Mouse (Mus musculus) layer of hippocampus, adult 8-10 months (tissue): ENCODE measurements around the gene Rnf41. TPM values are rescaled to one million over a fixed set of nuclear protein-coding genes. Genes with fewer than 3 reads are reported as not detected.

ENCODE experiments used
- DNase-seq, 2 experiments: peaks; one replicate each; pipeline ENCODE4 v3.0.0; 2022; ENCODE audit warnings: low spot score in 2 of 2
- microRNA-seq, 2 experiments: library from miRNA; unstranded; fragments of <30 nt; microRNA quantifications; one replicate each; pipeline ENCODE4 v1.2.0; 2022
- total RNA-seq, 4 experiments: library from RNA; stranded (reverse); gene quantifications; 2 replicates each; pipeline ENCODE4 v1.2.4; 2022

Gene Rnf41
- total RNA-seq, 4 experiments from 2014 or later = 71.7 to 79.9 (median 75.7) TPM

DNA sequence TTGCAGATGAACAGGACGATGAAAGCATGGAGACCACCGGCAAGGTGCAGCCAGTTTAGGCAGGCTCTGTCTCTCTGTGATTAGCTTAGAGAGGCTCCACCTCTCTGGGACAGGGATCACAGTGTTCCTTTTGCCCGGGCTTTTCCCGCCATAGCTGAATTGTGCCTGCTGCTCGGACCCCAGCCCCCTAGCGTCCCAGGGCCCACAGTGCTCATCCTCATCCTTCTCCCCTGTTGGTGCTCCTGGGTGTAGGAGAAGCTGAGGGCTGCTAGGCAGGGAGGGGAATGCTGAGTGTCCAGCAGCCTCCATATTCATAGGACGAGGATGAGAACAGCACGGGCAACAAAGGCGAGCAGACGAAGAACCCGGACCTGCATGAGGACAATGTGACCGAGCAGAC, 62.9 kb downstream of the Rnf41 start:
- no peak for DNase-seq

DNA sequence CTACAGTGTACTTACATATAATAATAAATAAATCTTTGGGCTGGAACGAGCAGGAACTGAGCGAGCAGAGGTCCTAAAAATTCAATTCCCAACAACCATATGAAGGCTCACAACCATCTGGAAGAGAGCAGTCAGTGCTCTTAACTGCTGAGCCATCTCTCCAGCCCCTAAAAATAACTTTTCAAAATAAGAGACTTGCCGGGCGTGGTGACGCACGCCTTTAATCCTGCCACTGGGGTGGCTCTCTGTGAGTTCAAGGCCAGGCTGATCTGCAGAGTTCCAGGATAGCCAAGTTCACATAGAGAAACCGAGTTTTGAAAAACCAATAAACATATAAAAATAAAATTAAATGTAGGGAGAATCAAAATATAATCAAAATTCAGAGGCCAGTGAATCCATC, 74.9 kb downstream of the Rnf41 start:
- no peak for DNase-seq

DNA sequence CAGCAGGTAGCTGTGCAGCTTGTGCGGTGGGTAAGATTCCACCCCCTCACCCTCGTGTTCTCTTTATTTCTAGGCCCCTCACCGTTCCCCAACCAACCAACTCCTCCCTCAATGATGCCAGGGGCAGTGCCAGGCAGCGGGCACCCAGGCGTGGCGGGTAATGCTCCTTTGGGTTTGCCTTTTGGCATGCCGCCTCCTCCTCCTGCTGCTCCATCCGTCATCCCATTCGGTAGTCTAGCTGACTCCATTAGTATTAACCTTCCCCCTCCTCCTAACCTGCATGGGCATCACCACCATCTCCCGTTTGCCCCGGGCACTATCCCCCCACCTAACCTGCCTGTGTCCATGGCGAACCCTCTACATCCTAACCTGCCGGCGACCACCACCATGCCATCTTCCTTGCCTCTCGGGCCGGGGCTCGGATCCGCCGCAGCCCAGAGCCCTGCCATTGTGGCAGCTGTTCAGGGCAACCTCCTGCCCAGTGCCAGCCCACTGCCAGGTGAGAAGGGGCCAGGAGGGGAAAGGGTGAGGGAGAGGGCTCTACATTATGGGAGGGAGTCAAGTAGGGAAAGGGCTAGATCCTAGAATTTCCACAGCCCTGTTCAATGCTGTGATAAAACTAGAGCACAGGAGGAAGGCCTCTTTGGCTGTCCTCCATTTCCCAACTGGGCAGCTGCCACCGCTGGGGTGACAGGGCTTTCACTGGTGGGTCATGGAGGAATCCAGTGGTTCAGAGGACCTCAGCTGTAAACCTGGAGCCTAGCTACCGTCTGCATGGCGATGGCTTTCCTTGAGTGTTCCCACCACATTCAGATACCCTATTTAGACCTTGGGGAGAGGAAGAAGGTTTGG, 76.6 kb downstream of the Rnf41 start:
- no peak for DNase-seq

DNA sequence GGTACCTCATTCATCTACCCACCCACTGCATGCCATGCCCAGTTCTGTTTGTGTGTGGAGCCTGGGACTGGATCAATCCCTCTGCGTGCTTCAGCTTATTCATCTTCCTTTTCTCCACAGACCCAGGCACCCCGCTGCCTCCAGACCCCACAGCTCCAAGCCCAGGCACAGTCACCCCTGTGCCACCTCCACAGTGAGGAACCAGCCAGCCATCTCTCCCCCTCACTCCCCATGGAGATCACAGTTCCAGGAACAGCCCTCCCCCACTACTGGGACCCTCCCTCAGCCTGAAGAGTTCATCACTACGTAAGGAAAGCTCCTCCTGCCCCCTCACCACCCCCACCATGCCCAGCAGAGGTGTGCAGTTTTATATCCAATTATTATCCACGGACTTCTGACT, 77.3 kb downstream of the Rnf41 start:
- DNase-seq = no peak

DNA sequence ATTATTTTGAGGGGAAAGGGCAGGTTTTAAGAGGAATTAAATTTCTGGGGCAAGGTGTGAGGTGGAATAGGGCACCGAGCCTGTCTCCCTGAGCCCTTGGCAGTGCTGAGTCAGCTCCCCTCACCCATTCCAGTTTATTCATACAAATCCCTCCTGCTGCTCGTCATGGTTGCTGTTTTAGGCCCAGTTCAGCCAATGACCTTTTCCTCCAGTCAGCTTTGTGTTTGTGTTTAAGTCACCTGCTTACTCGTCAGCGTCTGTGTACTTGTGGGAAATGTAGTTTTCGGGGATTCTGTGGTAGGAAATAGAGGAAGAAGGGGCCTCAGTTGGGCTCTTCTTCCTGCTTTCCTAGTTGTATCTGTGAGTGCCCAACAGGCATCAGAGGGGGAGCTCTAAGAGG, 77.9 kb downstream of the Rnf41 start:
- DNase-seq = no peak

DNA sequence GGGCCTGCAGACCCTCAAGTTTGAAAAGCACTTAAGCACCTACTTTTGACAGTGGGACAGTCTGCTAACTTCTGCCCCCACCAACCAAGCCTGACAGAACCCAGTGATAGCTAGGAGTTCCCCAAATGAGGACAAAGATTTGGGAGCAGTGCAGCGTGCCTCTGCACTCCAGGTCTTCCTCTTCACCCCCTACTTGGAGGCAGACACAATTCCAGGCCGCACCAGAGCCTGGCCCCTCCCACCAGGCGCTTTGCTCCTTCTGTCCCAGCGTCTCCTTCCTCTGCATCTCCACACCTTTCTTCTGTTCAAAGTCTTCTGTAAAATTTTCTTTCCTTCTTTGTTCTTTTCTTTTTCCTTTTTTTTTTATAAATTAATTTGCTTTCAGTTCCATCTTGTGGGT, 78.3 kb downstream of the Rnf41 start:
- no peak for DNase-seq

DNA sequence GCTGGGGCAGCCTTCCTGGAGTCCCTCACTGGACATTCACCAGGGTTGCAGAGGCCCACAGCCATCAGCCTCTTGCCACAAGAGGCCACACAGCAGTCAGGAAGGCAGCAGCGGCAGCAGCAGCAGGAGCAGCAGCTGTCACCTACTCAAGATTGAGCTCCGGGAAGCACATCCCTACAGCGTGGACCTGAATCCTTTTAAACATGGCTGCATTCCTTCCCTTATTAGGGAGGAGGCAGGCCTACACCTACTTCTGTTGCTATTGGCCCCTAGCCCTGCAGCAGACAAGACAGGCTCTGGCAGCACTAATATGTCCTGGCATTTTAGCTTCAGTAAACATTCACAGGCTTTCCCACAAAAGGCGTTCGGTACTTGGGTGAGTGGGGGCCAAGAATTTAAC, 78.8 kb downstream of the Rnf41 start:
- DNase-seq = no peak

DNA sequence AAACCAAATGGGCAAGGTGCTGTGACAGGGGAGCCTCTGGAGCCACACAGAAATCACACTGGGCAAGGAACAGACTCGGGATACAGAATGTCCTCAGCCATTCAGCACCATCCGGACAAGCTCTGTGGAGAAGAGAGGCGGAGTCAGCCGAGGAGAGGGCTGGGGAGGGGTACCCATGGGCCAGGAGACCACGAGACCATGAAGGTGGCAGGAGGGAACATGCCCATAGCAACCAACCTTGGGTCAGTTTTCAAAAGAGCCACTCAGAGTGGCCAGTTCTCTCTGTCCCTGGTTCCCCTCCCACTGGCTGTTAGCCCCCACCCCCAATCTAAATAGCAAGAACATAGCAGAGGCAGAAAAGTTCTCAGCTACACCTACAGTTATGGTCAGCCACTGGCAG, 79.5 kb downstream of the Rnf41 start:
- no peak for DNase-seq

Small RNAs within 50 kb of the gene (microRNA-seq; reads per million reads assigned to microRNA genes)
- 0 reads per million in 2 experiments for gene Gm25361
- gene Gm26308 = 0 reads per million in 2 experiments
- gene Mir6914 = 0.32 to 1.3 reads per million in 2 experiments
- gene Mir6915 = 3.3 to 3.8 reads per million in 2 experiments
- 1.0 to 1.9 reads per million in 2 experiments for gene Mir8105

Other genes starting within 250 kb of the Rnf41 start
- gene Rbms2, start 231.4 kb upstream of the Rnf41 start, total RNA-seq = 10 to 100 TPM; 12.1 to 19.4 (median 16.5) TPM
- gene Gls2, start 217.2 kb upstream of the Rnf41 start, total RNA-seq = 10 to 100 TPM; 24.4 to 33.2 (median 24.6) TPM
- 10 to 100 TPM in 1 of 4 experiments, 1 to 10 TPM in 3; 9.2 to 10.3 (median 9.6) TPM for gene Spryd4, start 199.8 kb upstream of the Rnf41 start, total RNA-seq
- not detected for gene Mip, start 185.8 kb upstream of the Rnf41 start, total RNA-seq
- gene Timeless, start 179.6 kb upstream of the Rnf41 start, total RNA-seq = 1 to 10 TPM; 5.7 to 8.0 (median 7.4) TPM
- not detected for gene Apon, start 157.6 kb upstream of the Rnf41 start, total RNA-seq
- not detected for gene Apof, start 143.0 kb upstream of the Rnf41 start, total RNA-seq
- 10 to 100 TPM; 34.3 to 39.3 (median 37.8) TPM for gene Stat2, start 141.1 kb upstream of the Rnf41 start, total RNA-seq
- not detected for gene Il23a, start 112.9 kb upstream of the Rnf41 start, total RNA-seq
- 10 to 100 TPM; 14.6 to 16.3 (median 15.5) TPM for gene Pan2, start 108.3 kb upstream of the Rnf41 start, total RNA-seq
- gene Cnpy2, start 89.2 kb upstream of the Rnf41 start, total RNA-seq = 10 to 100 TPM; 69.2 to 89.4 (median 82.4) TPM
- 100 to 1,000 TPM; 221 to 231 (median 224) TPM for gene Cs, start 73.9 kb upstream of the Rnf41 start, total RNA-seq
- gene Coq10a, start 42.7 kb upstream of the Rnf41 start, total RNA-seq = 10 to 100 TPM; 47.5 to 57.4 (median 51.9) TPM
- gene Ankrd52, start 34.5 kb upstream of the Rnf41 start, total RNA-seq = 10 to 100 TPM; 46.3 to 57.3 (median 50.2) TPM
- gene Slc39a5, start 10.4 kb upstream of the Rnf41 start, total RNA-seq = under 1 TPM in 3 of 4 experiments, not detected in 1; 0.35 to 0.45 (median 0.43) TPM
- 100 to 1,000 TPM in 2 of 4 experiments, 10 to 100 TPM in 2; 94.4 to 107 (median 100) TPM for gene Nabp2, start 165 bp upstream of the Rnf41 start, total RNA-seq
- gene Smarcc2, start 47.6 kb downstream of the Rnf41 start, total RNA-seq = 100 to 1,000 TPM; 238 to 267 (median 258) TPM
- gene Myl6, start 82.5 kb downstream of the Rnf41 start, total RNA-seq = 100 to 1,000 TPM; 486 to 591 (median 538) TPM
- gene Myl6b, start 87.0 kb downstream of the Rnf41 start, total RNA-seq = 10 to 100 TPM; 18.4 to 23.6 (median 22.6) TPM
- gene Esyt1, start 114.2 kb downstream of the Rnf41 start, total RNA-seq = 10 to 100 TPM in 2 of 4 experiments, 1 to 10 TPM in 2; 7.0 to 11.5 (median 9.3) TPM
- 10 to 100 TPM; 12.7 to 17.0 (median 15.2) TPM for gene Zc3h10, start 136.1 kb downstream of the Rnf41 start, total RNA-seq
- gene Rpl41, start 137.6 kb downstream of the Rnf41 start, total RNA-seq = 1,000 to 10,000 TPM; 1,259 to 1,817 (median 1,529) TPM
- 10 to 100 TPM; 58.7 to 62.0 (median 59.0) TPM for gene Pa2g4, start 154.3 kb downstream of the Rnf41 start, total RNA-seq
- gene Erbb3, start 178.0 kb downstream of the Rnf41 start, total RNA-seq = 1 to 10 TPM; 6.8 to 8.4 (median 8.1) TPM
- gene Rps26, start 215.1 kb downstream of the Rnf41 start, total RNA-seq = 100 to 1,000 TPM; 141 to 325 (median 239) TPM
- gene Ikzf4, start 234.3 kb downstream of the Rnf41 start, total RNA-seq = 10 to 100 TPM; 15.5 to 19.8 (median 16.2) TPM